Mouse (Mus musculus) liver, embryonic 14.5 days (tissue): Measurements from ENCODE around the gene Naa25.

ENCODE experiments used
- CTCF ChIP-seq: IDR thresholded peaks from 2 replicates; pipeline ENCODE4 v1.5.1; 2016; ENCODE audit warnings: antibody characterized with exemption, low read depth, control low read depth
- EP300 ChIP-seq: IDR thresholded peaks from 2 replicates; pipeline ENCODE4 v1.6.1; 2016; ENCODE audit warnings: antibody characterized with exemption, low read depth

- TF ChIP-seq CTCF: no peak
- no peak for TF ChIP-seq EP300
Observed at GRCm38 (mm10) chr5:121371712-121372111, 26.0 kb upstream of the Naa25 start.
